Comparison of ENCODE assay signal across 26 mouse cellular contexts in the genomic region with DNA sequence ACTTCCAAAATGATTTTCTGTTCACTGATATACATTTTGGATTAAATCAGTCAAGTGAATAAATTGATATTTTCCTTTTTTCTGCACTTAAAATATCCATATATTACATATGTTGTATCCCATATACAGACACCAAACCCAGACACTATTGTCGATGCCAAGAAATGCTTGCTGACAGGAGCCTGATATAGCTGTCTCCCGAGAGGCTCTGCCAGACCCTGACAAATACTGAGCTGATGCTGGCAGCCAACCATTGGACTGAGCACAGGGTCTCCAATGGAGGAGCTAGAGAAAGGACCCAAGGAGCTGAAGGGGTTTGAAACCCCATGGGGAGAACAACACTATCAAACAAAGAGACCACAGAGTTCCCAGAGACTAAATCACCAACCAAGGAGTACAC.
"Had no signal": no experiment of that assay in that cellular context is flagged by ENCODE, and none has a peak within 500 bp of the region (broad histone marks: within the 10 kb centered on the region; RNA-seq: fewer than 3 reads in every experiment).

No protein-coding gene starts in this region.

- H3K9me3 ChIP-seq: heart, embryonic 13.5 days; heart, embryonic 15.5 days; hindbrain, embryonic 13.5 days; hindbrain, embryonic 15.5 days; kidney, embryonic 15.5 days; limb, embryonic 13.5 days; limb, embryonic 15.5 days; liver, embryonic 12.5 days had no signal

- H3K36me3 ChIP-seq: heart, embryonic 13.5 days; heart, embryonic 15.5 days; hindbrain, embryonic 13.5 days; hindbrain, embryonic 15.5 days; kidney, embryonic 15.5 days; limb, embryonic 13.5 days; limb, embryonic 15.5 days; liver, embryonic 12.5 days had no signal

- H3K9ac ChIP-seq: heart, embryonic 13.5 days; heart, embryonic 15.5 days; hindbrain, embryonic 13.5 days; hindbrain, embryonic 15.5 days; kidney, embryonic 15.5 days; limb, embryonic 13.5 days; limb, embryonic 15.5 days; liver, embryonic 12.5 days; liver, embryonic 14.5 days had no signal

- H3K4me1 ChIP-seq: heart, embryonic 13.5 days; heart, embryonic 15.5 days; hindbrain, embryonic 13.5 days; hindbrain, embryonic 15.5 days; kidney, embryonic 15.5 days; limb, embryonic 13.5 days; limb, embryonic 15.5 days; liver, embryonic 12.5 days had no signal

- H3K27ac ChIP-seq: heart, embryonic 13.5 days; heart, embryonic 15.5 days; hindbrain, embryonic 13.5 days; hindbrain, embryonic 15.5 days; hindbrain, postnatal 0 days; kidney, embryonic 15.5 days; kidney, postnatal 0 days; left cerebral cortex, adult 2 months; limb, embryonic 13.5 days; limb, embryonic 15.5 days; liver, embryonic 12.5 days; liver, embryonic 14.5 days had no signal

- DNase-seq: gastrocnemius, postnatal 14 days; gastrocnemius, postnatal 36 days; heart, adult 18-20 months; heart, postnatal 14 days; heart, postnatal 36 days; kidney, adult 11 months; kidney, adult 2 months; kidney, adult 9 months; kidney, postnatal 14 days; kidney, postnatal 36 days; layer of hippocampus, adult 9-11 months; layer of hippocampus, postnatal 36 days had no signal

- H3K27me3 ChIP-seq: heart, embryonic 13.5 days; heart, embryonic 15.5 days; hindbrain, embryonic 13.5 days; hindbrain, embryonic 15.5 days; kidney, embryonic 15.5 days; limb, embryonic 13.5 days; limb, embryonic 15.5 days; liver, embryonic 12.5 days had no signal

- H3K4me2 ChIP-seq: heart, embryonic 11.5 days; heart, embryonic 13.5 days; heart, embryonic 15.5 days; hindbrain, embryonic 13.5 days; hindbrain, embryonic 15.5 days; kidney, embryonic 15.5 days; limb, embryonic 13.5 days; limb, embryonic 15.5 days; liver, embryonic 12.5 days had no signal

- H3K4me3 ChIP-seq: heart, embryonic 13.5 days; heart, embryonic 15.5 days; hindbrain, embryonic 13.5 days; hindbrain, embryonic 15.5 days; kidney, embryonic 15.5 days; left cerebral cortex, adult 2 months; limb, embryonic 13.5 days; limb, embryonic 15.5 days; liver, embryonic 12.5 days had no signal

- ATAC-seq: hindbrain, postnatal 0 days; intestine, embryonic 16.5 days; liver, embryonic 12.5 days had no signal
